Mouse (Mus musculus) midbrain, embryonic 11.5 days (tissue): ENCODE measurements around the gene Fam222a. TPM values are rescaled to one million over a fixed set of nuclear protein-coding genes. Genes with fewer than 3 reads are reported as not detected.
A peak's percentile ranks its signal among the peaks of the same experiment; 100 is the strongest.

Source experiments
- ATAC-seq: fragments of 200-750 bp; cut with Nextera tagmentation; 2 replicates; pipeline ENCODE4 v1.8.0; 2017; ENCODE audit warnings: moderate TSS enrichment, moderate library complexity; ENCODE audit not compliant: low FRiP score
- DNase-seq: peaks from one replicate; pipeline ENCODE4 v3.0.0; 2015; ENCODE audit warnings: low spot score; ENCODE audit errors: missing footprints
- H3K27ac ChIP-seq: fragments of 300-500 bp; sonication (generic); 2 replicates; pipeline ENCODE4 v1.5.1; 2014; ENCODE audit warnings: low read depth, low read length
- H3K27me3 ChIP-seq: fragments of 300-500 bp; sonication (generic); 2 replicates; pipeline ENCODE4 v1.6.1; 2014; ENCODE audit warnings: mild to moderate bottlenecking, low read length, moderate library complexity, mixed read lengths; ENCODE audit not compliant: control insufficient read depth, insufficient read depth
- H3K36me3 ChIP-seq: fragments of 300-500 bp; sonication (generic); 2 replicates; pipeline ENCODE4 v1.6.1; 2014; ENCODE audit warnings: mild to moderate bottlenecking, low read length, moderate library complexity, mixed read lengths; ENCODE audit not compliant: control insufficient read depth, insufficient read depth
- H3K4me1 ChIP-seq: fragments of 300-500 bp; sonication (generic); 2 replicates; pipeline ENCODE4 v1.6.1; 2014; ENCODE audit warnings: low read length; ENCODE audit not compliant: control insufficient read depth, insufficient read depth
- H3K4me2 ChIP-seq: fragments of 300-500 bp; sonication (generic); 2 replicates; pipeline ENCODE4 v1.6.1; 2014; ENCODE audit warnings: mild to moderate bottlenecking, moderate library complexity
- H3K4me3 ChIP-seq: fragments of 300-500 bp; sonication (generic); 2 replicates; pipeline ENCODE4 v1.5.1; 2014; ENCODE audit warnings: low read depth, low read length
- H3K9ac ChIP-seq: fragments of 300-500 bp; sonication (generic); 2 replicates; pipeline ENCODE4 v1.6.1; 2014; ENCODE audit warnings: low read length
- H3K9me3 ChIP-seq: fragments of 300-500 bp; sonication (generic); 2 replicates; pipeline ENCODE4 v1.6.1; 2016; ENCODE audit warnings: low read length; ENCODE audit not compliant: control insufficient read depth
- WGBS: fragments of 180-500 bp; shearing (Covaris S2); extraction: QIAGEN DNeasy Blood & Tissue Kit; methylation state at CpG from one replicate; pipeline ENCODE4 v1.1.7; 2014; 5-methylcytosine and 5-hydroxymethylcytosine counted together
- polyA plus RNA-seq: library from polyadenylated mRNA; unstranded; fragments of >200 nt; fragmentation: Nextera tagmentation; extraction: Ambion mirVana; gene quantifications from 2 replicates; pipeline ENCODE4 v1.2.1, GENCODE M21; 2014

Fam222a gene
- polyA plus RNA-seq, 1 experiment from 2014 or later, result 6.7 TPM

GRCm38 (mm10) chr5:114617809-114618208 lies 50.0 kb downstream of the Fam222a start:
- Histone ChIP-seq H3K27ac (no peak overlapping the region), H3K27me3 (no peaks in the 10 kb centered on the region), H3K9ac (no peak overlapping the region), H3K4me3 (no peak overlapping the region), H3K36me3 (no peaks in the 10 kb centered on the region), H3K4me2 (no peak overlapping the region), H3K4me1 (no peaks in the 10 kb centered on the region), H3K9me3 (no peaks in the 10 kb centered on the region)
- no peak for DNase-seq
- ATAC-seq, result no peak
- 81% methylated on average over 12 of the region's 12 CpGs for WGBS

GRCm38 (mm10) chr5:114618851-114619250 lies 51.0 kb downstream of the Fam222a start:
- Histone ChIP-seq H3K9me3 (no peaks in the 10 kb centered on the region), H3K4me2 (no peak overlapping the region), H3K27me3 (no peaks in the 10 kb centered on the region), H3K4me1 (no peaks in the 10 kb centered on the region), H3K9ac (no peak overlapping the region), H3K36me3 (no peaks in the 10 kb centered on the region), H3K27ac (no peak overlapping the region), H3K4me3 (no peak overlapping the region)
- no peak for ATAC-seq
- WGBS, result 25% methylated on average over 8 of the region's 8 CpGs
- DNase-seq, result peak; percentile 99

- Histone ChIP-seq H3K4me3 (no peak overlapping the region), H3K4me1 (no peaks in the 10 kb centered on the region), H3K36me3 (no peaks in the 10 kb centered on the region), H3K27ac (no peak overlapping the region), H3K27me3 (no peaks in the 10 kb centered on the region), H3K9ac (no peak overlapping the region), H3K9me3 (no peaks in the 10 kb centered on the region), H3K4me2 (no peak overlapping the region)
- 40% methylated on average over 6 of the region's 6 CpGs for WGBS
- ATAC-seq (no peak), DNase-seq (no peak)
These were observed 52.5 kb downstream of the Fam222a start for GRCm38 (mm10) chr5:114620305-114620704.

GRCm38 (mm10) chr5:114625590-114625989 lies 57.8 kb downstream of the Fam222a start:
- Histone ChIP-seq H3K36me3 (no peaks in the 10 kb centered on the region), H3K27ac (no peak overlapping the region), H3K4me2 (no peak overlapping the region), H3K27me3 (no peaks in the 10 kb centered on the region), H3K4me1 (no peaks in the 10 kb centered on the region), H3K9ac (no peak overlapping the region), H3K4me3 (no peak overlapping the region), H3K9me3 (no peaks in the 10 kb centered on the region)
- 23% methylated on average over 3 of the region's 3 CpGs for WGBS
- DNase-seq, result peak; percentile 95
- ATAC-seq, result no peak

- DNase-seq (no peak), ATAC-seq (no peak)
- no peak overlapping the region for H3K4me3 ChIP-seq
- 56% methylated on average over 2 of the region's 2 CpGs for WGBS
- no peaks in the 10 kb centered on the region for H3K9me3 ChIP-seq
- no peak overlapping the region for H3K27ac ChIP-seq
- H3K4me1 ChIP-seq, result no peaks in the 10 kb centered on the region
- no peak overlapping the region for H3K4me2 ChIP-seq
- no peak overlapping the region for H3K9ac ChIP-seq
- H3K27me3 ChIP-seq, result no peaks in the 10 kb centered on the region
- no peaks in the 10 kb centered on the region for H3K36me3 ChIP-seq
These were observed 63.5 kb downstream of the Fam222a start for GRCm38 (mm10) chr5:114631336-114631735.

GRCm38 (mm10) chr5:114636091-114636490 lies 68.3 kb downstream of the Fam222a start:
- no peak overlapping the region for H3K27ac ChIP-seq
- WGBS, result 82% methylated on average over 25 of the region's 25 CpGs
- no peak overlapping the region for H3K9ac ChIP-seq
- H3K27me3 ChIP-seq, result no peaks in the 10 kb centered on the region; the same call in 1 of the 2 replicates
- H3K4me3 ChIP-seq, result no peak overlapping the region
- no peak overlapping the region for H3K4me2 ChIP-seq
- no peak for ATAC-seq
- DNase-seq, result no peak
- 0 out of 2 replicates have a peak, but pooled peaks cover 2% of the 10 kb centered on the region for H3K4me1 ChIP-seq
- H3K9me3 ChIP-seq, result no peaks in the 10 kb centered on the region
- H3K36me3 ChIP-seq, result no peaks in the 10 kb centered on the region

GRCm38 (mm10) chr5:114638769-114639644 lies 71.2 kb downstream of the Fam222a start:
- peak overlapping the region; percentile 33; the same call in 1 of the 2 replicates for H3K4me2 ChIP-seq
- no peak overlapping the region for H3K27ac ChIP-seq
- H3K4me1 ChIP-seq, result 0 out of 2 replicates have a peak, but pooled peaks cover 2% of the 10 kb centered on the region
- no peaks in the 10 kb centered on the region for H3K9me3 ChIP-seq
- ATAC-seq (peak; percentile 70), DNase-seq (peak; percentile 99)
- H3K9ac ChIP-seq, result no peak overlapping the region
- H3K36me3 ChIP-seq, result no peaks in the 10 kb centered on the region
- H3K27me3 ChIP-seq, result no peaks in the 10 kb centered on the region; the same call in 1 of the 2 replicates
- H3K4me3 ChIP-seq, result no peak overlapping the region
- 16% methylated on average over 22 of the region's 22 CpGs for WGBS

- 35% methylated on average over 7 of the region's 7 CpGs for WGBS
These were observed 71.8 kb downstream of the Fam222a start for GRCm38 (mm10) chr5:114639645-114639957.

GRCm38 (mm10) chr5:114640809-114641208 lies 73.0 kb downstream of the Fam222a start:
- H3K4me1 ChIP-seq, result peaks cover 4% of the 10 kb centered on the region; the same call in 1 of the 2 replicates
- ATAC-seq (no peak), DNase-seq (no peak)
- H3K4me3 ChIP-seq, result no peak overlapping the region
- no peak overlapping the region for H3K9ac ChIP-seq
- no peaks in the 10 kb centered on the region; the same call in 1 of the 2 replicates for H3K27me3 ChIP-seq
- H3K27ac ChIP-seq, result no peak overlapping the region
- H3K9me3 ChIP-seq, result no peaks in the 10 kb centered on the region
- H3K36me3 ChIP-seq, result no peaks in the 10 kb centered on the region
- H3K4me2 ChIP-seq, result no peak overlapping the region
- WGBS, result 88% methylated on average over 10 of the region's 10 CpGs

More at GRCm38 (mm10) chr5:114639645-114639957, 71.8 kb downstream of the Fam222a start:
- H3K9ac ChIP-seq, result no peak overlapping the region
- H3K4me2 ChIP-seq, result peak overlapping the region; percentile 5; the same call in 1 of the 2 replicates
- no peak overlapping the region for H3K4me3 ChIP-seq
- ATAC-seq (peak; percentile 42), DNase-seq (no peak)
- H3K4me1 ChIP-seq, result 0 out of 2 replicates have a peak, but pooled peaks cover 2% of the 10 kb centered on the region
- H3K9me3 ChIP-seq, result no peaks in the 10 kb centered on the region
- H3K27ac ChIP-seq, result no peak overlapping the region
- H3K36me3 ChIP-seq, result no peaks in the 10 kb centered on the region
- no peaks in the 10 kb centered on the region; the same call in 1 of the 2 replicates for H3K27me3 ChIP-seq
